Mouse (Mus musculus) brain, embryonic 14.5 days (tissue): ENCODE data around the gene Hsh2d. TPM values are rescaled to one million over a fixed set of nuclear protein-coding genes. Genes with fewer than 3 reads are reported as not detected.

Source experiments
- DNase-seq: peaks from one replicate; pipeline ENCODE4 v3.0.0-alpha.2; 2011; ENCODE audit warnings: low read depth
- CTCF ChIP-seq: fragments of 200-500 bp; IDR thresholded peaks from 2 replicates; pipeline ENCODE4 v1.5.1; 2012; ENCODE audit warnings: inconsistent platforms, mild to moderate bottlenecking, moderate library complexity, borderline replicate concordance; ENCODE audit not compliant: insufficient read depth, insufficient read length; ENCODE audit errors: extremely low read depth
- POLR2A ChIP-seq: fragments of 200-500 bp; IDR thresholded peaks from 2 replicates; pipeline ENCODE4 v1.6.1; 2012; ENCODE audit warnings: mild to moderate bottlenecking, inconsistent platforms, borderline replicate concordance; ENCODE audit not compliant: poor library complexity, insufficient read depth, insufficient read length, severe bottlenecking; ENCODE audit errors: extremely low read depth
- polyA plus RNA-seq: library from polyadenylated mRNA; depleted of rRNA; stranded (reverse); fragments of >200 nt; gene quantifications from 2 replicates; pipeline ENCODE4 v1.2.3, GENCODE M21; 2012

Hsh2d gene
- polyA plus RNA-seq, 1 experiment, result 0.14 TPM

DNA sequence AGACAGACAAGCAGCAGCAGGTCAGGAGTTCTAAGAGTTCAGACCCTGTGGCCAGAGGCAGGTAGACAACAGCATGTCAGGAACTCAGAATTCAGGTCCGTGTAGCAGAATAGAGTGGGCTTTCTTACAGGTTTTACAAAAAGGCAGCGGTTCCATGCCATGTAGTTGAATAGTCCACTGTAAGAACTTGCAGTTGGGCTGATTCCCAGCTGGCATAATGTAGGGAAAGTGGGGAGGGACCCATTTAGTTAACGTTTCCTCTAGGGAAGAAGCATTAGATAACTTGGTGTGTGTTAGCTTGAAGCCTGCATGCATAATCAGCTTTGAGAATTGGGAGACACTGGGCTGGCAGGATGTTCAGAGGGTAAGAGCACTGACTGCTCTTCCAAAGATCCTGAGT is 30.7 kb upstream of the Hsh2d start:
- DNase-seq, result peak; percentile 10

GRCm38 (mm10) chr8:72160007-72160406 is 29.4 kb upstream of the Hsh2d start:
- DNase-seq, result no peak
- no peak for TF ChIP-seq POLR2A
- no peak for TF ChIP-seq CTCF

More for the DNA sequence above, 30.7 kb upstream of the Hsh2d start:
- TF ChIP-seq CTCF, result no peak

GRCm38 (mm10) chr8:72160707-72161697 is 28.4 kb upstream of the Hsh2d start, which contains the start of gene Rab8a:
Gene Rab8a, plus strand, starts transcription at chr8:72161200.
- no peak for TF ChIP-seq CTCF
- peak; percentile 59; the same call in 1 of the 2 replicates for TF ChIP-seq POLR2A
- DNase-seq, result peak; percentile 100

DNA sequence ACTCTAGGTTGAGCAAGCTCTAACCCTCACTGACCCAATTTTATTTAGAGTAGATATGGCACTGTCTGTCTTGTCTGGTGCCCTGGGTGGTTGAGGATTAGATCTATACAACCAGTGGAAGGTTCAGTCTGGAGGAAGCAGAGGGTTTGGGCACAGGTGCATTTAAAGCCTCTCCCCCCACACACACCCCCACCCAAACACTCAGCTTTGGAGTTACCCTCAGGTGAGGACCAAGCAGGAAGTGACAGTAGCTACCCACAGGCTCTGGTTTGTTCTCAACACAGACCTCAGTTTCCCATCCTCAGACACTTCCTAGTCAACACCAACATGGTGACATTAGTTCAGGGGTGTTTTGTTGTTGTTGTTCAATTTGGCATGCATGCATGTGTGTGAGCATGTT is 26.6 kb upstream of the Hsh2d start:
- no peak for DNase-seq
- TF ChIP-seq POLR2A (no peak), CTCF (no peak)

- no peak for TF ChIP-seq POLR2A
- TF ChIP-seq CTCF, result no peak
- DNase-seq, result no peak
Observed at GRCm38 (mm10) chr8:72169098-72169668, 20.3 kb upstream of the Hsh2d start.

- TF ChIP-seq POLR2A (no peak), CTCF (no peak)
- no peak for DNase-seq
Observed at GRCm38 (mm10) chr8:72169681-72170249, 19.7 kb upstream of the Hsh2d start.

DNA sequence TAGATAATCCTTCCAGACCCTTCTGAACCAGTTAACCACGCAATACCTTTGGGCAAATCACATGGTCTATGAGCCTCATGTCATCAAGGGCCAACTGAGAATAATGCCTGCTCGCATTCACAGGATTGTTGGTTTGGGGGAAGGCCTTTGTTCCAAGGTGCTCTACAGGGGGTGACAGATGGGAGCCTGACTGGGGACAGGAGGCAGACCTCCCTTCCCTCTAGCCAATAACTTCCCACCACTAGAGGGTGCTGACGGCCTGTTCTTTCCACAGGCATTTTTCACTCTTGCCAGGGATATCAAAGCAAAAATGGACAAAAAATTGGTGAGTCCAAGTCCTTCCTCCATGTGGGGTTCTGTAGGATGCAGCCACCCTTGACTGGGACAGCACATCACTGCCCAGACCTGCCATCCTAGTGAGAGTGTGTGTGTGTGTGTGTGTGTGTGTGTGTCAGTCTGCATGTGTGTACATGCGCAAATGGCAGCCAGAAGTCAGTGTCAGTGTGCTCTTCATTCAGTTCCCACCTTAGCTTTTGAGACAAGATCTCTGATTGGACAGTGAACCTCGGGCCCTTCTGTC is 12.0 kb upstream of the Hsh2d start:
- TF ChIP-seq CTCF (peak; percentile 74; the same call in 1 of the 2 replicates), POLR2A (no peak)
- DNase-seq, result peak; percentile 75

- peak; percentile 69 for DNase-seq
- no peak for TF ChIP-seq CTCF
- TF ChIP-seq POLR2A, result no peak
Observed at GRCm38 (mm10) chr8:72183554-72184202, 5.8 kb upstream of the Hsh2d start.

GRCm38 (mm10) chr8:72187793-72188331 is 1.6 kb upstream of the Hsh2d start:
- TF ChIP-seq CTCF (no peak), POLR2A (no peak)
- DNase-seq, result no peak

GRCm38 (mm10) chr8:72190215-72190539 is 739 bp downstream of the Hsh2d start:
- TF ChIP-seq CTCF, result no peak
- no peak for TF ChIP-seq POLR2A
- no peak for DNase-seq

- no peak for TF ChIP-seq POLR2A
- TF ChIP-seq CTCF, result no peak
Observed at GRCm38 (mm10) chr8:72192065-72192464, 2.6 kb downstream of the Hsh2d start.

DNA sequence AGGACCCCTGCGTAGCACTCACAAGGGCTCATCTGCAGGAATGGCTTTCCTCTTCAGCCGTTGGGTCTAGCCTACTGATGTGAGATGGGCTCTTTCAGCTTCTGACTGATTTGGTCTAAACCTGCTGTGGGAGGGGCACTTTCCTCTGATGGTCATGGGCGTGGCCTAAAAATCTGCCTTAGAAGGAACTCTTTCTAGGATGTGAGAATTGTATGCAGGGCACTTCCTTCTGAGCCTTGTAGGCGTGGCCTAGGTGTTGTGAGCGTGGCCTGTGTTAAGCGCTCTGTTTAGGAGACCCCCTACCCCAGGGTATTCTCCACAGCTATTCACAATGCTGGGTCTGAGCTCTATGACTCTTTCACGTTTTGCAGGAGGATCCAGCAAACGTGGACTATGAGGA is 8.6 kb downstream of the Hsh2d start:
- TF ChIP-seq CTCF (no peak), POLR2A (no peak)
- DNase-seq, result no peak

More at GRCm38 (mm10) chr8:72192065-72192464, 2.6 kb downstream of the Hsh2d start:
- no peak for DNase-seq
